Mouse (Mus musculus) c-Kit-negative CD71-positive TER-119-positive erythroid progenitor cells, embryonic 14.5 days (primary cell): ENCODE measurements around the gene Slc25a35.
"Not testable (repeated sequence)": the region's sequence is repeated elsewhere in the genome, so short reads cannot be mapped to it uniquely, and the experiment has no call there.

Experiments used
- DNase-seq: peaks from one replicate; pipeline ENCODE4 v3.0.0-alpha.2; 2013; ENCODE audit warnings: low read depth, low spot score

Slc25a35 gene

DNA sequence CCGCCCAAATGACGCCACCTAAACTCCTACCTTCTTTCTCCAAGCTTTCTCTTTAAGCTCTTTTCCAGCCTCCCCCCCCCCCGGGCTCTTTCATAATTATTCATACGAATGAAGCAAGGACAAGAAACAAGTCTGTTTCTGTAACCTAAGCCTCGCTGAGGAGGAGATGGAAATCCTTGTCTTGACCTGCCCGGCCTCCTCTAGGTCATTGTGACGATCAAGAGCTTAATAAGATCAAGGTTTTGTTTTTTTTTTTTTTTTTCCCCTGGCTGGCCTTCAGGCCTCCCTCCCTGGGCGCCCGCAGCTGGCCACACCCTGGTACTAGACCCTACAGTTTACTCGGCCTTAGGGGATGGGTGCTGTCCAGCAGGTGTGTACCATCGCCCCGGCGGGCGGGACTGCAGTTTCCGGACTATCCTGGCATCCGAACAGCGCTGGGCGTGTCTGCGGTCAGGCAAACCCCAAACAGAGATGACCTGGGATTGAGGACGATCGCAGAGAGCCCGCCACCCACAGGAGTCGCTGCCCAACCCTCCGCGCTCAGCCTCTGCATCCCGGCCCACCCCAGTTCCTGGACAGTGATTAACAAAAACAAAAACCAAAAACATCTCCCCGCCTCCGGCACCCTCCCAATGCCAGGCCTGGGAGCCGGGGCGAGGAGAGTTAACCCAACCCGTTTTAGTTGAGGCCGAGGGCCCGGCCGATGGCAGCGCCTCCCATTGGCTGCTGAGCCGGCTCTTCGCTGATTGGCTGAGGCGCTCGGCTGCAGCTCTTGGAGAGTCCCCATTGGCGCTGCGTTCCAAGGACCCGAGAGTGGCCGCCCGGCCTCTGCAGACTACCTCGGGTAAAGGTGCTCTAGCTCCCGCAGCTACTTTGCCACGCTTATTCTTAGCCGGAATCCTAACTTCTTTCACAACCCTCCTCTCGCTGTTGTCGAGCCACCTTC lies at the start of gene Slc25a35:
Gene Slc25a35, plus strand, starts transcription at position 795 of the 946 bp plus-strand sequence.
- peak; percentile 83 for DNase-seq

DNA sequence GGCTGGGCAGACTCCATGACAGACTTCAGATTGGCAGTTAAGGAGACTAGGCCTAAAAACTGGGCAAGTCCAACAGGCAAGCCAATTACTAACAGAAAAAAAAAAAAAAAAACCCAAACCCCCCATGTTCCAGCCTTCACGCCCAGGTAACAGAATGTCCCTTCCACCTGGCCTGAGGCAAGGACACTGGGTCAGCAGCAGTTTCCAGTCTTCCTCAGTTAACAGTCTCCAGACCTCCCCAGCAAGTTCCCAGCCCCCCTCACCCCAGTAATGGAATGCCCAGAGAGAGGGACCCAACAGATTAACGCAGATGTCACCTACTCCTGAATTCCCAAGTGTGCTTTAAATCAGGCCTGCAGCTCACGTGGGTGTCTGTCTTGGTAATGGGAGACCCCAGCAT lies 44.7 kb upstream of the Slc25a35 start:
- no peak for DNase-seq

DNA sequence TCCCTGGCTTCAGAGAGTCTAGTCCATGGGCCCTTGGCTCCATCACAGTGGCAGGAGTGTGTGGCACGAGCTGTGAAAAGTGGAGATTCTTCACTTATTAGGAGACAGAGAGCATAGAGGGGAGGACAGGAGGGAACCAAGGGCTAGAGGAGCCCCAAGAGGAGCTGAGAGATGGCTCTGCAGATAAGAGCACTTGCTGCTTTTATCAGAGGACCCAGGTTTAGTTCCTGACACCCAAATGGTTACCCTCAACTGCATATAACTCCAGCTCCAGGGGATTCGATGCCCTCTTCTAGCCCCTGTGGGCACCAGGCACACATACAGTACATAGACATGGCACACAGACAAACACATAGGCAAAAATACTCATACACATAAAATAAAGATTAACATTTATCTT lies 43.2 kb upstream of the Slc25a35 start:
- DNase-seq = no peak

DNA sequence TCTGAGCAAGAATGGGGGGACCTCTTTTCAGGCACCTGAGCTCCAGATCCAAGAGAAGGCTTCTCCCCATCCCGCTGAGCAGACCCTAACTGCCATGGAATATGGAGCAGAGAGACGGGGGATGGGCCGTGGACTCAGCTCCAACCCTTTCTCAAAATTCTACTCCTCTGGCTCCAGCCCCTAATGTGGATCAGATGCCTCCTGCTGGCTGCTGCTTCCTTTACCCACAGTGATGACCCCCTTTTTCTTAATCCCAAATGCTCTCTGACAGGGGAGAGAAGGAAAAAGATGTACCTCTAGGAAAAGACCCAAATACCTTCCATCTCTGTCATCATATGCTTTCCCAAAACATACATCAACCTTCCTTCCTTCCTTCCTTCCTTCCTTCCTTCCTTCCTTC lies 41.0 kb upstream of the Slc25a35 start, which contains the start of gene Odf4:
Gene Odf4, minus strand, starts transcription at position 101 of the 400 bp plus-strand sequence.
- no peak for DNase-seq

DNA sequence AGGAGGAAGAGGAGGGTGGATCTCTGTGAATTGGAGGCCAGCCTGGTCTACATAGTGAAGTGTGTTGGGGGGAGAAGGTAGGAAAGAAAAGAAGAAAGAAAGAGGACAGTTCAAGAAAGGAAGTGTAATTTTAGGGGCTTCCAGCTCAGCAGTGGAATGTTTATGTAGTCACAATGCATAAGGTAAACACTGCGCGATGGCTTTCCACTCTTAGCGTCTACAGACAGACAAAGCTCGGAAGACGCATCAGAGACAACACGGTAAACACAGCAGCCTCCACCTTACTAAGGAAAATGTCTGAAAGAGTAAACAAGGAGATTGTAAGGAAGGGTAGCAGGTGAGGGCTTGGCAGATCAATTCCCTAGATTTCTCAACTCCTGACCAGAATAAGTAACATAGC lies 38.0 kb upstream of the Slc25a35 start:
- no peak for DNase-seq

DNA sequence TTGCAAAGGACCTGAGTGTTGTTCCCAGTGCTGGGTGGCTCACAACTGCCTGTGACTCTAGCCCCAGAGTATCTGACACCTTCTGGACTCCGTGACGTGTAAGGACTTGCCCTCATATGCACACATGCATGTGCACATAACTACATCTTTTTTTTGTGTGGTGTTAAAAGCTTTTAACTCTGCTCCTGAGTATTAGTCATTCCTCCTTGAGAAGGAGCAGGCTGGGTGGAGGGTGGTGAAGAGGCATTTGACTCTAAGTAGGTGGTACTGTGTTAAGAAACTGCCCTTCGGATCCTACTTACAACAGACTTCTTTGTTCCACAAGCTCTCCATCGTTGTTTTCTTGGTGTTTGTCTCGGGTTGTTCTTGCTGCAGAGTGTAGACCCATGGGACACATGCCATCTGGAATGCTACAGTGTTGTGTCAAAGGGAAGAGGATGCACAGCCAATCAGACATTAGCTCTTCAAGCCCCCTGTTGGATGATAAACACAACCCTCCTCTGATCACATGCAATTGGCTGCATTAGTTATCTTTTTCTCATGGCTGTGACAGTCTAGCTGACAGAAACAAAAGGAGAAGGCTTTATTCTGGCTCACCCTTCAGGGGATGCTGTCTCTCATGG lies 33.9 kb upstream of the Slc25a35 start:
- DNase-seq = no peak

DNA sequence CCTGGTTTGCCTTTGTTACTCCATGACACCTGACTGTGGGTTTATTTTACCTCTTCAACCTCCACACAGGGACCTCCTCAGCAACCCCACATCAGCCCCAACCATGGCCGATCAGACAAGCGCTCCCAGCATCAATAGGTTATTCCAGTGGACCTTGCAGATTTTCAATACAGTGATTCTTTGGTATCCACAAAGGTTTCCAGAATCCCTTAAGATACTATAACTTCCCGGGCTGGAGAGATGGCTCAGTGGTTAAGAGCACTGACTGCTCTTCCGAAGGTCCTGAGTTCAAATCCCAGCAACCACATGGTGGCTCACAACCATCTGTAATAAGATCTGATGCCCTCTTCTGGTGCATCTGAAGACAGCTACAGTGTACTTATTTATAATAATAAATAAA lies 31.0 kb upstream of the Slc25a35 start:
- not testable (repeated sequence) for DNase-seq

DNA sequence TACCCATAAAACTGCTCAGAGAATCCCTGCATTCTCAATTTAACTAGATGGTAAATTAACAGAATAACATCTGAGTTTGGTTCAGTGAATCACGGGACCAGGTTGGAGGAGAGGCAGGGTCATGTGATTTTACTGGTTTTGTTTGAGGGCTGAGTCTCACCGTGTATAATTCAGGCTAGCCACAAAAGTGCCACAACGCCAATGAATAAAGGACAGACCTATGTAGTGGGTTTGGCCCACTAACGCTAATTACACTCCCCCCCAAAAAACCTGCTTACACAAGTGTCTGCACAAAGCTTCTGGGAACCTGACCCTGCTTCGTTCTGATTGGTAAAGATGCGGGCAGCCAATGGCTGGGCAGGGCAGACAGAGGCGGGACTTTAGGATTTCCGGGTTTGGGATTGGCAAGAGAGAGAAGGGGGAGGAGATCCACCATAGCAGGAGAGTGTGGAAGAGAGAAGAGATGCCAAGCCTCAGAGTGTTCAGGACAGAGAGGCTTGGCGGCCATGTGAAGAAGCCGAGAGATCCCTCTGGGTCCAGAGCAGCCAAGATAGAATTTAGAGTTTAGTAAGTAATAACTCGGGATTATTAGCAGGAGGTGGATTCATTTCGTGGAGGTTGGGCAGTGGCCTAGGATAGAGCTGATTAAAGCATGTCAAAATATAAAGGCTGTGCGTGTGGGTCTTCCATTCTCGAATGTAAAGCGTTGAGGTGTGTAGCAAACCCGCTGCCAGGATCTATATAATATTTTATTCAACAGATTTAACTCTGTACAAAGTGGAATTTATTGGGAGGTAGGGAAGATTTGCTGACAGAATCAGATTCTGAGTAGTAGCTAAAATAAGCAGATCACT lies 28.3 kb upstream of the Slc25a35 start:
- DNase-seq = peak; percentile 64

DNA sequence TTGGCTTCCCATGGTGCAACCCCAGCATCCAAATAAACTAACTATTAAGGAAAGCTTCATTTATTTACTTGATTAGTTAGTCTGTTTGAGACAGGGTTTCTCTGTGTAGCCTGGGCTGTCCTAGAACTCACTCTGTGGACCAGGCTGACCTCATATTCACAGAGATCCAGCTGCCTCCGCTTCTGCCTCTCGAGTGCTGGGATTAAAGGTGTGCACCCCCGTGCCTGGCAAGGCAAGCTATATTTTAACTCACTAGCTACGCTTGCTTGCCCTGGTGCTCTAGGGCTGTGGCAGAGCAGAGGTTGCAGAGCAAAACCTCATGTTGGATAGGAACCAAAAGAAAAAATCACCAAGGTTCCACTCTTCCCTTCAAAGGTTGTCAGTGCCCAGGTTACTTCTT lies 27.4 kb upstream of the Slc25a35 start:
- no peak for DNase-seq

DNA sequence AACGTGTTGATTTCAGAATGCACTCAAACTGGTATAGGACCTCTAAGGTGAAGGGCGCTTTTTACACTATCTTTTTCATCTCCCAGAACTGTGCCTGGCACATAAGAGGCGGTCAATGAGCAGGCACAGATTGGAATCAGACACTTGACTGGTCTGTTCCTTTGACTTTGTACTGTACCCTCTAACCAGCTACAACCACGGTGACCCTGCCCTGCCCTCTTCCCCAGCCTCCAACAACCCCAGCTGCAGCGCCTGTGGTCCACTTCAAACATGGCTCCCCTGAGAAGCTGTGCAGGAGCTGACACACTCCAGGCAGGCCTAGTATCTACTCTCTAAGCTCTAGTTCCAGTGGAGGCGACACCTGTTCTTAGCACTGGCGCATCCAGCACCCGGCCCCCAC lies 25.2 kb upstream of the Slc25a35 start:
- no peak for DNase-seq

DNA sequence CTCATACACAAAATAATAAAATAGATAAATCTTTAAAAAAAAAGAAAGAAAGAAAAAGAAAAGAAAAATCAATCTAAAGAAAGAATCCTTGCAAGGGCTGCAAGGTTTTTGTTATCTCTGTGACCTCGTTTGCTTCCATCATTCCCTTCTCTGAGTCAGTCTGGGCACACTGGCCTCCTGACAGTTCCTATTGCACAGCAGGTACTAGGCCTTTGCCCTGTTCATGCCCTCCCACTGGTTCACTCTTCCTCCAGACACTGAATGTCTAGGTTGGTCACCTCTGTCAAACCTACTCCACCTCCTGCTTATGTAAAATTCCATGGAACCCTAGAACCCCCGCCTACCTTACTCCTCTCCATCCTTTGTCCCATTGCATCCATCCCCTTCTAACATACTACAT lies 22.7 kb upstream of the Slc25a35 start:
- DNase-seq = no peak

DNA sequence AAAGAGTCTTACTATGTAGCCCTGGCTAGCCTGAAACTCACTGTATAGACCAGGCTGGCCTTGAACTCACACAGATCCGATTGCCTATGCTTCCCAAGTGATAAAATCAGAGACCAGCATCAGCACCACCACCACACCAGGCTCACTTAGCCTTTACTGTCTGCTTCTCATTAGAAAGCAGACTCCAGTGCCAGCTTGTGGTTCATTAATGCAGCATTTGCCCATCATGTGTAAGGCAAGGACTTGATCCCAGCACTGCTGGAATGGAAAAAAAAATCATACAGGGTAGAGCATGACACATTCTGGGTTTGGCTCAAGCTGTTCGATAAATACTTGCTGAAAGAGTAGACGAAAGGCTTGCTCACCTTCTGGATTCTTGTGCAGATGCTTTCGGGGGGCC lies 21.9 kb upstream of the Slc25a35 start:
- no peak for DNase-seq

DNA sequence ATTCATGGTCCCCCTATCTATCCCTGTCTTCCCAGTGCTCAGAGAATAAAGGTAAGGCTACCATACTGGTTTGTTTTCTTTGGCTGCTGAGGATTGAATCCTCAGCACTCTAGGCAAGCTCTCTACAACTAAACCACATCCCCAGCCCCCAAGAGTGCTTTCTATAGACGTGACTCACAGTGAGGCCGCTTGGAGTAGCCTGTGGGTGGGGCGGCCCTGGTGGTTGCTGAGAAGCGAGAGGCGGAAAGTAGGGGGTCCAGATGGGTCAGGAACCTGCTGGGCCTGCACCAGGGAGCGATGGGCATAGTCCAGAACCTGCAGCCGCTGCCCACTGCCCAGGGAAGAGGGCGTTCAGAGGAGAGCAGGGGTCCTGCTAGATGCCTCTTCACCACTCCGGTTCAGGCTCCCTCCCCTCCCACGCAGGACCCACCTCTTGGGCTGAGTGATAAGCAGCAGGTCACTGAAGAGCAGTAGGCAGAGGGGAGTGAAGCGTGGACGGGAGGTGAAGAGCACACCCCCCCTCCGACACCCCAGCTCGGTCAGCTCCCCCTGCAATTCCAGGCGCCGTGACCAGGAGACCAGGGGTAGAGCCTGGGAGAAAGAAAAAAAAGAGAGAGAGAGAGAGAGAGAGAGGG lies 21.0 kb upstream of the Slc25a35 start:
- DNase-seq = no peak

DNA sequence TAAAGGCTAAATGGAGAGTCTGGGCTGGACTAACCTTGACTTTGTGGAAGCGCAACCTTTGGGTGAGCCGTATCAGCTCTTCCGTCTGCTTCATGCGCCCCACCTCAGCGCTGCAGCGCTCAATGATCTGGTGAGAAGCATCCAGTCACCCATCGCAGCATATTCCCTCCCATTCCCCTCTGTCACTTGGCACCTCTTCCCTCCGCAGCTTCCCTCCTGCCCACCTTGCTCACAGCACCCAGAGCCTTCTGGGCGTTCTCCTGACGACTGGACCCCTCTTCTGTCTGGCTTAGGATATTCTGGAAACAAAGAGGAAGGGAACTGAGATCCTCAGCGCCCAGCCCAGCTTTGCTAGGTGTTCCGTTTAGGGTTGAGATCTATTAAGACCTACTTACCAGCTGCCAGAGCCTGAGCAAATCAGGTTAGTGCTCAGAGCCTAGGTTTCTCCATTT lies 20.4 kb upstream of the Slc25a35 start:
- no peak for DNase-seq

DNA sequence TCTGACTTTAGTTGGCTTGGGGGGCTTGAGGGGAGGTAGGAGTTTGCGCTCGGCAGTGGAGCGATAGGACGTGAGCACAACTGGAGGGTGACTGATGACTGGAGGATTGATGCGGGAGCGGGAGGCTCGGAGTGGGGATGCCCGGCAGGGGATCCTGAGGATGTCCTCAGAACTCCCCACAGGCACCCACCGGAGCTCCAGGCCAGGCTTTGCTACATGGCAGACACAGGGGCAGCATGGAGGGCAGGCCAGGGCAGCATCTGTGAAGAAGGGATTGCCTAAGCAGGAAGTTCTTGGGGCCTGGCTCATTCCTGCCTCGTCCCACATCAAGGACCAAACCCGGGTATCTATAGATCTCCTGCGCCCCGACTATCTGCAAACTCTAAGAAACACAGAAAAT lies 14.0 kb upstream of the Slc25a35 start:
- no peak for DNase-seq

DNA sequence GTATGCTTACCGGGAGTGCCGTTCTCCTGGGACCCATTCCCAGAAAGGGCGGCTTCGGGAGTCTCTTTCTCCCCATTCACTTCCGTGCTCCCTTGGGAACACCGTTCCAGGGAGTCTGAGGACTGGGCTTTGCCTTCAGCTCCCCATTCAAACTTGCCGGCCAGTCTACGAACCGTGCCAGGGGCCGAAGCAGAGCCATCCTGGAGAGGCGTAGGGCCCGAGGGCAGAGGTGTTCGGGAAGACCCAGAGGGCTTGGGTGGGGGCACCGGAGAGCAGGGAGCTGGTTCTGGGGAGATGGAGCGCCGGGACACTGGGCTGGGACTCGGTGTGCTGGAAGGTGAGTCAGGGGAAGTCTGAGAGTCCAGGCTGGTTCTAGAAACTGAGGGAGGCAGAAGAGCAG lies 13.5 kb upstream of the Slc25a35 start:
- DNase-seq = no peak

DNA sequence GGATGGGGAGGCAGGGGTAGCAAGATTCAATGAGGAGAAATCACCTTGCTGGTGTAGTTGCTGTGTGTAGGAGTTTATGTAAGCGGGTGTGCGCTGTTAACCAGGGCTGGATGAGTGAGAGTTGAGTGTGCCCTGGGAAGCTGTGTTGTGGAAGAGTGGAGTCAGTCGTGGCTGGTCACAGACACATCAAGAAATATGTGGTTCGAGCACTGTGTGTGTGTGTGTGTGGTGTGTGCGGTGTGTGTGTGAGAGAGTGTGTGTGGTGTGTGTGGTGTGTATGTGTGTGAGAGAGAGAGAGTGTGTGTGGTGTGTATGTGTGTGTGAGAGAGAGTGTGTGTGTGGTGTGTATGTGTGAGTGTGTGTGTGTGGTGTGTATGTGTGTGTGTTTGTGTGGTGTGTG lies 12.5 kb upstream of the Slc25a35 start:
- DNase-seq = no peak

DNA sequence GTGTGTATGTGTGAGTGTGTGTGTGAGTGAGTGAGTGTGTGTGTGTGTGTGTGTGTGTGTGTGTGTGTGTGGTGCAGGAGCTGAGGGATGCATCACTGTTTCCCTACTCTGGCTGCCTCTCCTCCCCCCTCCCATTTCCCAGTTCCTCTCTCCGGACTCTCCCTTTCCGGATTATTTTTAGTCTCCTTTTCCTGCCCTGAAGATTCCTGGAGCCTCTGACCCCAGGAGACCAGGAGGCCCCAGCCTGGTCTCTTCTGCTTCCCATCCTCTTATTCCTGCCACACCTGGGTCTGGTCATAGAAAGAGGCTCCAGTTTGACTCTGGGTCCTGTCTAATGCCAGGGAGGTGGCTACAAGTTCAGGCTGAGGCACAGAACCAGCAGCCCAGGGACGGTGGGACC lies 11.8 kb upstream of the Slc25a35 start:
- DNase-seq = no peak

DNA sequence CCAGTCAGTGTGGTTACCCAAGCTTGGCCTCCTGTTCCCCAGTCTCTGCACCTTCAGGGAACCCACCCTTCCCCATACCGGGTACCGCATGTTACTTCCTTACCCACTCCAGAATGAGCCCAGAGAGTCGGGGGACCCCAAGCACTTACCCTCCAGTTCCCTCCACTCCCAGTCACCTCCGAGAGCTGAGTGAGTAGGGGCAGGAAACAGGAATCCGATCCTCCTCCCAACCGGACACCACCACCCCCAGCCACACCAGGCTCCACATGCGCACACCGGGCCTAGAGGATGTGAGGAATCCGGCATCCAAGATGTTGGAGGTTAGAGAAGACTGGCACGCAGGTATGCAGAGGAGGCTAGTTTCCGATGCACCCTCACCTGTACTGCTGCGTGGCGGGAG lies 11.2 kb upstream of the Slc25a35 start:
- DNase-seq = no peak

DNA sequence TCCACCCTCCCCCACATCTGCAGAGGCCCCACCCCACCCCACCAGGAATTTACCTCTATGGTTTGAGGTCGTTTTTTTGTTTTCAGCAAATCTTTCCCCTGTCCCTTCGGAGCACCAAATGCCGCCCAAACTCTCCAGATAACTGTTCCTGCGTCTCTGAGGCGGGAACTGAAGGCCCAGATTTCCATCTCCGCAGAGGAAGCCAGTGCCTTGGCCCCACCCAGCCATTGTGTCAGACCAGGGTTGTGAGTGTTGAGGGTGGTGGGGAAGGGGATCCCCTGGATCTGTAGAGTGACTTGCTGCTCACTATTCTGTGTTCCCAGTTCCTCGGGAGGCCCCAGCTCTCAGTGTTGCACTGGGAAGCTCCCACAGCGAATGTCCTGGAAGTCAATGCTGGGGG lies 10.6 kb upstream of the Slc25a35 start, which contains the start of gene Arhgef15:
Gene Arhgef15, minus strand, starts transcription at position 173 of the 400 bp plus-strand sequence.
- DNase-seq = no peak

DNA sequence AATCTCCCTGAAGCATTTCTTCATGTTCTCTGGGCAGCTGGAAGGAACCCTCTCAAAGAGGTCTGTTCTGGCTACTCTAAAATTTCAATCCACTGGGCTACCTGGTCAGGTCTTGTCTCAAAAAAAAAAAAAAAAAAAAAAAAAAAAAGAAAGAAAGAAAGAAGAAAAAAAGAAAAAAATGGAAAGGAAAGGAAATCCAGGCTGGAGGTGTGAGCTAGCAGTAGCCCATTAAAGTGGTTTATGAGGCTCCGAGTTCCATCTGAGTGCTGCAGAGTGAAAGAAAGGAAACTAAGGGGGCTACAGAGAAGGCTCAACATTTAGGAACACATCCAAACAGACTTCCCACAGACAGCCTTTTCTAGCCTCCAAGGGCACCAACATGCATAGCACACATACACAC lies 10.0 kb upstream of the Slc25a35 start:
- no peak for DNase-seq
